Mouse (Mus musculus) thymus, adult 2 months (tissue): Measurements from ENCODE around the gene Cacna1d.

Experiments used
- CTCF ChIP-seq: fragments of 200-500 bp; IDR thresholded peaks from 2 replicates; pipeline ENCODE4 v1.5.1; 2012; ENCODE audit warnings: mild to moderate bottlenecking, control low read depth, low read length, moderate library complexity, borderline replicate concordance; ENCODE audit not compliant: control insufficient read depth, poor library complexity, insufficient read depth; ENCODE audit errors: extremely low read depth
- POLR2A ChIP-seq: fragments of 200-500 bp; IDR thresholded peaks from 2 replicates; pipeline ENCODE4 v1.6.1; 2012; ENCODE audit warnings: mild to moderate bottlenecking, low read length, control low read depth, moderate library complexity; ENCODE audit not compliant: control insufficient read depth, poor library complexity, insufficient read depth; ENCODE audit errors: extremely low read depth

GRCm38 (mm10) chr14:30362370-30362769 is 128.9 kb downstream of the Cacna1d start:
- TF ChIP-seq POLR2A = no peak
- no peak for TF ChIP-seq CTCF
